Mouse (Mus musculus) ES-CJ7 (cell line): ENCODE measurements at regions not wholly inside any gene's neighbourhood (a gene's known extent, or its start where the extent isn't known, plus 50 kb on each side); places are given as distances from the start of the nearest gene placed in this dataset.
A peak's percentile ranks its signal among the peaks of the same experiment; 100 is the strongest.

ENCODE experiments used
- DNase-seq: peaks from one replicate; pipeline ENCODE4 v3.0.0; 2011; ENCODE audit warnings: low read depth, low spot score

- DNase-seq = no peak
Observed at GRCm38 (mm10) chr10:65716914-65717610, 1378.9 kb upstream of the Jmjd1c start.

GRCm38 (mm10) chr10:65722496-65722895 is 1373.4 kb upstream of the Jmjd1c start:
- DNase-seq = no peak

GRCm38 (mm10) chr10:65769451-65769850 is 1326.5 kb upstream of the Jmjd1c start:
- DNase-seq = peak; percentile 3

GRCm38 (mm10) chr10:65771936-65772335 is 1324.0 kb upstream of the Jmjd1c start:
- no peak for DNase-seq

- no peak for DNase-seq
Observed at GRCm38 (mm10) chr10:65784994-65785393, 1310.9 kb upstream of the Jmjd1c start.
